Mouse (Mus musculus) large intestine, adult 2 months (tissue): ENCODE results near the gene Prcc. TPM values are rescaled to one million over a fixed set of nuclear protein-coding genes. Genes with fewer than 3 reads are reported as not detected.

Experiments used
- polyA plus RNA-seq: library from polyadenylated mRNA; depleted of rRNA; stranded (reverse); fragments of >200 nt; gene quantifications from 2 replicates; pipeline ENCODE4 v1.2.3, GENCODE M21; 2012; rRNA removed

Gene Prcc
- polyA plus RNA-seq, 1 experiment: 28.5 TPM

Other genes with a start within 250 kb of the Prcc start
- gene Lrrc71, start 137.0 kb downstream of the Prcc start, polyA plus RNA-seq: 0.31 TPM in 1 of 2 replicates, not detected in the other
- 0.07 and 0.16 TPM in 2 replicates for gene Ntrk1, start 90.4 kb downstream of the Prcc start, polyA plus RNA-seq
- gene Insrr, start 88.7 kb downstream of the Prcc start, polyA plus RNA-seq: 1.3 and 1.6 TPM in 2 replicates
- 11.3 and 17.1 TPM in 2 replicates for gene Pear1, start 61.3 kb downstream of the Prcc start, polyA plus RNA-seq
- gene Sh2d2a, start 38.9 kb downstream of the Prcc start, polyA plus RNA-seq: 3.5 and 5.6 TPM in 2 replicates
- 73.5 and 78.7 TPM in 2 replicates for gene Hdgf, start 20.7 kb upstream of the Prcc start, polyA plus RNA-seq
- 63.4 and 64.1 TPM in 2 replicates for gene Mrpl24, start 33.9 kb upstream of the Prcc start, polyA plus RNA-seq
- 14.0 and 15.3 TPM in 2 replicates for gene Isg20l2, start 44.7 kb upstream of the Prcc start, polyA plus RNA-seq
- gene Rrnad1, start 45.1 kb upstream of the Prcc start, polyA plus RNA-seq: 17.5 and 22.5 TPM in 2 replicates
- gene Crabp2, start 63.1 kb upstream of the Prcc start, polyA plus RNA-seq: not detected in 2 replicates
- gene Nes, start 85.5 kb upstream of the Prcc start, polyA plus RNA-seq: 0.87 and 1.4 TPM in 2 replicates
- gene Bcan, start 114.6 kb upstream of the Prcc start, polyA plus RNA-seq: 0.20 TPM in 1 of 2 replicates, not detected in the other
- not detected in 2 replicates for gene Hapln2, start 142.0 kb upstream of the Prcc start, polyA plus RNA-seq
- gene Gpatch4, start 157.5 kb upstream of the Prcc start, polyA plus RNA-seq: 8.0 and 9.3 TPM in 2 replicates
- 62.6 and 75.5 TPM in 2 replicates for gene Naxe, start 172.9 kb upstream of the Prcc start, polyA plus RNA-seq
- gene Ttc24, start 192.7 kb upstream of the Prcc start, polyA plus RNA-seq: not detected in 2 replicates
- gene Iqgap3, start 196.4 kb upstream of the Prcc start, polyA plus RNA-seq: 14.3 and 18.7 TPM in 2 replicates